Mouse (Mus musculus): ENCODE results near the gene Cep170. TPM values are rescaled to one million over a fixed set of nuclear protein-coding genes. Genes with fewer than 3 reads are reported as not detected.

Cep170 gene
- polyA plus RNA-seq, 1 experiment: 160 TPM

DNA sequence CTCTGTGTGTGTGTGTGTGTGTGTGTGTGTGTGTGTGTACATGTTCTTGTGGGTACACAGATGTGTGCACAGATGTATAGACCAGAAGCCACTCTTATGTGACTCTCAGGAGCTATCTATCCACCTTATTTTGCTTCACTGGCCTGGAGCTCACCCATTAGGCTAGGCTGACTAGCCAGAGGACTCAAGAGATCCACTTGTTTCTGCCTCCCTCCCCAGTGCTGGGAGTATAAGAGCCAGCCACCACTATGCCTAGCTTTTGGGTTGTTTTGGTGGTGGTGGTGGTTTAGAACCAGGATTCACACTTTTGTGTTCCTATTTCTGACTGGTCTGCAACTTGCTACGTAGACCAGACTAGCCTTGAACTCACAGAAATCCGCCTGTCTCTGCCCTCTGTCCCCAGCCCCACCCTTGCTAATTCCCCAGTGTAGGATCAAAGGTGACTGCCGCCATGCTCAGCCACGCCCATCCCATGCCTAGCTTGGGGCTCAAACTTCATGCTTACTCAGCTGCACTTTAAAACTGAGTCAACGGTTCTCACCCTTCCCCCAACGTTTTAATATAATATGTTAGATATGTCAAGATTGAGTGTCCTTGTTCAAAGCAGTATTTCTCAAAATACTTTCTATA lies 125.5 kb downstream of the Cep170 start:
- no peak overlapping the region for H3K27ac ChIP-seq (ENCODE audit: insufficient read depth, low read depth, low read length)
- TF ChIP-seq POLR2A (IDR thresholded peaks at IDR 0.05; ENCODE audit: insufficient read depth, low read depth, low read length) (no peak), CTCF (IDR thresholded peaks at IDR 0.05; ENCODE audit: insufficient read depth, low read depth, low read length) (no peak)
- H3K4me1 ChIP-seq (ENCODE audit: control insufficient read depth, insufficient read depth, low read length): no peaks in the 10 kb centered on the region
- no peak overlapping the region for H3K4me3 ChIP-seq (ENCODE audit: insufficient read depth, low read depth, low read length)
- 88% methylated on average over 6 of the region's 6 CpGs for WGBS

Other genes starting within 250 kb of the Cep170 start
- not detected in 2 replicates for gene Sdccag8, start 593 bp upstream of the Cep170 start, polyA plus RNA-seq (2012; ENCODE audit: insufficient read depth, insufficient read length, low replicate concordance, missing spikeins)

Measured in olfactory bulb, adult 2 months (tissue).